Mouse (Mus musculus) heart, postnatal 0 days (tissue): Measurements from ENCODE around the gene Ppp5c. TPM values are rescaled to one million over a fixed set of nuclear protein-coding genes. Genes with fewer than 3 reads are reported as not detected.

Experiments used
- ATAC-seq: fragments of 200-750 bp; cut with Nextera tagmentation; 2 replicates; pipeline ENCODE4 v1.8.0; 2017; ENCODE audit warnings: low read depth, moderate number of reproducible peaks, moderate library complexity; ENCODE audit not compliant: insufficient read depth
- DNase-seq: peaks from one replicate; pipeline ENCODE4 v3.0.0-alpha.2; 2016; ENCODE audit warnings: low spot score
- H3K27ac ChIP-seq: fragments of 300-500 bp; sonication (generic); 2 replicates; pipeline ENCODE4 v1.5.1; 2014; ENCODE audit warnings: low read depth, mild to moderate bottlenecking
- H3K27me3 ChIP-seq: fragments of 300-500 bp; sonication (generic); 2 replicates; pipeline ENCODE4 v1.6.1; 2014; ENCODE audit warnings: low read length, mixed read lengths; ENCODE audit not compliant: control insufficient read depth, insufficient read depth
- H3K36me3 ChIP-seq: fragments of 300-500 bp; sonication (generic); replicated peaks from 2 replicates; pipeline ENCODE4 v1.6.1; 2014; ENCODE audit warnings: low read length, mixed read lengths; ENCODE audit not compliant: control insufficient read depth, insufficient read depth
- H3K4me1 ChIP-seq: fragments of 300-500 bp; sonication (generic); 2 replicates; pipeline ENCODE4 v1.6.1; 2014; ENCODE audit warnings: antibody characterized with exemption; ENCODE audit not compliant: control insufficient read depth, insufficient read depth
- H3K4me2 ChIP-seq: fragments of 300-500 bp; sonication (generic); 2 replicates; pipeline ENCODE4 v1.6.1; 2014; ENCODE audit warnings: low read depth, mild to moderate bottlenecking, low read length, moderate library complexity
- H3K4me3 ChIP-seq: fragments of 300-500 bp; sonication (generic); 2 replicates; pipeline ENCODE4 v1.5.1; 2014; ENCODE audit warnings: low read depth, low read length
- H3K9ac ChIP-seq: fragments of 300-500 bp; sonication (generic); replicated peaks from 2 replicates; pipeline ENCODE4 v1.6.1; 2014; ENCODE audit warnings: low read depth, low read length, mixed read lengths
- H3K9me3 ChIP-seq: fragments of 300-500 bp; sonication (generic); replicated peaks from 2 replicates; pipeline ENCODE4 v1.6.1; 2016; ENCODE audit warnings: low read length; ENCODE audit not compliant: control insufficient read depth
- CTCF ChIP-seq: IDR thresholded peaks from 2 replicates; pipeline ENCODE4 v1.5.1; 2016; ENCODE audit warnings: antibody characterized with exemption, control low read depth, low read depth
- EP300 ChIP-seq: IDR thresholded peaks from 2 replicates; pipeline ENCODE4 v1.6.1; 2016; ENCODE audit warnings: antibody characterized with exemption, low read depth
- WGBS: fragments of 180-500 bp; shearing (Covaris S2); extraction: QIAGEN DNeasy Blood & Tissue Kit; methylation state at CpG from one replicate; pipeline ENCODE4 v1.1.7; 2014; 5-methylcytosine and 5-hydroxymethylcytosine counted together
- polyA plus RNA-seq: library from polyadenylated mRNA; unstranded; fragments of >200 nt; fragmentation: Nextera tagmentation; extraction: Ambion mirVana; gene quantifications from 2 replicates; pipeline ENCODE4 v1.2.1, GENCODE M21; 2015
- total RNA-seq: library from RNA; depleted of rRNA; stranded (reverse); fragments of >200 nt; gene quantifications from 2 replicates; pipeline ENCODE4 v1.2.3, GENCODE M21; 2014; ENCODE audit warnings: low replicate concordance

Gene Ppp5c
- total and polyA plus RNA-seq, 2 experiments from 2014 or later, result 55.0 to 88.5 TPM

- Histone ChIP-seq H3K9ac (no peak overlapping the region), H3K27me3 (no peaks in the 10 kb centered on the region), H3K4me1 (peaks cover 21% of the 10 kb centered on the region; the same call in 1 of the 2 replicates), H3K9me3 (no peaks in the 10 kb centered on the region), H3K36me3 (no peaks in the 10 kb centered on the region), H3K4me3 (no peak overlapping the region), H3K27ac (no peak overlapping the region), H3K4me2 (no peak overlapping the region)
- ATAC-seq (no peak), DNase-seq (no peak)
- no peak for TF ChIP-seq EP300
- no peak for TF ChIP-seq CTCF
- 40% methylated on average over 8 of the region's 8 CpGs for WGBS
Measured at GRCm38 (mm10) chr7:16976298-16976697, 51.4 kb downstream of the Ppp5c start.

- peak; percentile 91 for ATAC-seq
- H3K27me3 ChIP-seq, result no peaks in the 10 kb centered on the region
- no peak overlapping the region for H3K9ac ChIP-seq
- no peaks in the 10 kb centered on the region for H3K9me3 ChIP-seq
- 15% methylated on average over 6 of the region's 6 CpGs for WGBS
- DNase-seq, result peak; percentile 73
- no peaks in the 10 kb centered on the region for H3K36me3 ChIP-seq
- 0 out of 2 replicates have a peak overlapping the region, but pooled peaks have one; percentile 53 for H3K27ac ChIP-seq
- H3K4me1 ChIP-seq, result 0 out of 2 replicates have a peak, but pooled peaks cover 8% of the 10 kb centered on the region
- H3K4me3 ChIP-seq, result no peak overlapping the region
- peak; percentile 52; the same call in 1 of the 2 replicates for TF ChIP-seq EP300
- TF ChIP-seq CTCF, result no peak
- no peak overlapping the region for H3K4me2 ChIP-seq
Measured at GRCm38 (mm10) chr7:16974018-16974417, 53.7 kb downstream of the Ppp5c start.

GRCm38 (mm10) chr7:16971160-16971559, 56.6 kb downstream of the Ppp5c start:
- DNase-seq, result no peak
- ATAC-seq, result no peak
- no peak overlapping the region for H3K27ac ChIP-seq
- H3K4me3 ChIP-seq, result no peak overlapping the region
- no peaks in the 10 kb centered on the region for H3K36me3 ChIP-seq
- WGBS, result 83% methylated on average over 3 of the region's 3 CpGs
- H3K9me3 ChIP-seq, result no peaks in the 10 kb centered on the region
- no peaks in the 10 kb centered on the region for H3K27me3 ChIP-seq
- H3K4me2 ChIP-seq, result no peak overlapping the region
- TF ChIP-seq EP300 (no peak), CTCF (no peak)
- H3K4me1 ChIP-seq, result 0 out of 2 replicates have a peak, but pooled peaks cover 8% of the 10 kb centered on the region
- no peak overlapping the region for H3K9ac ChIP-seq

- WGBS, result 89% methylated on average over 6 of the region's 6 CpGs
- H3K4me3 ChIP-seq, result no peak overlapping the region
- DNase-seq (no peak), ATAC-seq (no peak)
- H3K27me3 ChIP-seq, result no peaks in the 10 kb centered on the region
- no peak overlapping the region for H3K27ac ChIP-seq
- no peak overlapping the region for H3K4me2 ChIP-seq
- no peaks in the 10 kb centered on the region for H3K36me3 ChIP-seq
- no peak overlapping the region for H3K9ac ChIP-seq
- no peaks in the 10 kb centered on the region for H3K4me1 ChIP-seq
- no peaks in the 10 kb centered on the region for H3K9me3 ChIP-seq
- TF ChIP-seq EP300 (no peak), CTCF (no peak)
Measured at GRCm38 (mm10) chr7:16968414-16968813, 59.3 kb downstream of the Ppp5c start.

GRCm38 (mm10) chr7:16961678-16962077, 66.0 kb downstream of the Ppp5c start:
- Histone ChIP-seq H3K4me3 (no peak overlapping the region), H3K4me2 (no peak overlapping the region), H3K36me3 (no peaks in the 10 kb centered on the region), H3K9ac (no peak overlapping the region), H3K27me3 (0 out of 2 replicates have a peak, but pooled peaks cover 9% of the 10 kb centered on the region), H3K4me1 (no peaks in the 10 kb centered on the region), H3K9me3 (no peaks in the 10 kb centered on the region), H3K27ac (no peak overlapping the region)
- TF ChIP-seq EP300 (no peak), CTCF (no peak)
- 68% methylated on average over 5 of the region's 5 CpGs for whole genome bisulfite sequencing
- DNase-seq (no peak), ATAC-seq (no peak)
